Mouse (Mus musculus): ENCODE results near the gene Tubb4b.

- TF ChIP-seq CTCF (IDR thresholded peaks at IDR 0.05; ENCODE audit: borderline replicate concordance, insufficient read depth, low read depth, low read length) (no peak), POLR2A (IDR thresholded peaks at IDR 0.05; ENCODE audit: borderline replicate concordance, insufficient read depth, low read length) (no peak)
Observed at GRCm38 (mm10) chr2:25227406-25227805, 2.9 kb upstream of the Tubb4b start.

All from cerebellum, adult 2 months (tissue).